Mouse (Mus musculus) liver, embryonic 11.5 days (tissue): ENCODE results near the gene Hnrnpm. TPM values are rescaled to one million over a fixed set of nuclear protein-coding genes. Genes with fewer than 3 reads are reported as not detected.
"Not testable (repeated sequence)": the region's sequence is repeated elsewhere in the genome, so short reads cannot be mapped to it uniquely, and the experiment has no call there.

Experiments
- ATAC-seq: fragments of 200-750 bp; cut with Nextera tagmentation; replicated peaks from 2 replicates; pipeline ENCODE4 v1.8.0; 2017; ENCODE audit warnings: moderate number of reproducible peaks, mild to moderate bottlenecking, moderate TSS enrichment, moderate library complexity; ENCODE audit not compliant: low FRiP score
- DNase-seq: peaks from one replicate; pipeline ENCODE4 v3.0.0-alpha.2; 2017; ENCODE audit warnings: low spot score
- H3K27ac ChIP-seq: fragments of 300-500 bp; sonication (generic); 2 replicates; pipeline ENCODE4 v1.5.1; 2014; ENCODE audit warnings: mild to moderate bottlenecking, low read depth, low read length, control low read depth
- H3K27me3 ChIP-seq: fragments of 300-500 bp; sonication (generic); replicated peaks from 2 replicates; pipeline ENCODE4 v1.6.1; 2014; ENCODE audit warnings: low read length, mixed read lengths; ENCODE audit not compliant: control insufficient read depth, insufficient read depth
- H3K36me3 ChIP-seq: fragments of 300-500 bp; sonication (generic); 2 replicates; pipeline ENCODE4 v1.6.1; 2014; ENCODE audit warnings: mild to moderate bottlenecking, low read length, moderate library complexity, mixed read lengths; ENCODE audit not compliant: control insufficient read depth, insufficient read depth
- H3K4me1 ChIP-seq: fragments of 300-500 bp; sonication (generic); replicated peaks from 2 replicates; pipeline ENCODE4 v1.6.1; 2014; ENCODE audit warnings: low read length, mixed read lengths; ENCODE audit not compliant: control insufficient read depth, insufficient read depth
- H3K4me2 ChIP-seq: fragments of 300-500 bp; sonication (generic); 2 replicates; pipeline ENCODE4 v1.6.1; 2014; ENCODE audit warnings: mild to moderate bottlenecking, control low read depth, moderate library complexity
- H3K4me3 ChIP-seq: fragments of 300-500 bp; sonication (generic); 2 replicates; pipeline ENCODE4 v1.5.1; 2014; ENCODE audit warnings: low read depth, low read length, control low read depth
- H3K9ac ChIP-seq: fragments of 300-500 bp; sonication (generic); 2 replicates; pipeline ENCODE4 v1.6.1; 2014; ENCODE audit warnings: low read depth, low read length, control low read depth
- H3K9me3 ChIP-seq: fragments of 300-500 bp; sonication (generic); 2 replicates; pipeline ENCODE4 v1.6.1; 2016; ENCODE audit warnings: low read length, inconsistent platforms, mixed read lengths; ENCODE audit not compliant: control insufficient read depth
- WGBS: fragments of 180-500 bp; shearing (Covaris S2); extraction: QIAGEN DNeasy Blood & Tissue Kit; methylation state at CpG from one replicate; pipeline ENCODE4 v1.1.7; 2014; 5-methylcytosine and 5-hydroxymethylcytosine counted together
- polyA plus RNA-seq: library from polyadenylated mRNA; unstranded; fragments of >200 nt; fragmentation: Nextera tagmentation; extraction: Ambion mirVana; gene quantifications from 2 replicates; pipeline ENCODE4 v1.2.1, GENCODE M21; 2014

The Hnrnpm gene
- 410 and 431 TPM in 2 replicates for polyA plus RNA-seq

- H3K4me1 ChIP-seq: peaks cover 31% of the 10 kb centered on the region
- peak within 1 kb of the TSS; percentile 83 for H3K4me3 ChIP-seq
- WGBS: 74% methylated on average over 1 of the region's 1 CpGs
- DNase-seq (no peak), ATAC-seq (no peak)
- peaks cover 6% of the 10 kb centered on the region; the same call in 1 of the 2 replicates for H3K36me3 ChIP-seq
- no peaks in the 10 kb centered on the region for H3K9me3 ChIP-seq
- peak within 1 kb of the TSS; percentile 36 for H3K27ac ChIP-seq
- H3K9ac ChIP-seq: peak within 1 kb of the TSS; percentile 98
- H3K27me3 ChIP-seq: no peaks in the 10 kb centered on the region
- H3K4me2 ChIP-seq: peak within 1 kb of the TSS; percentile 86
Observed at GRCm38 (mm10) chr17:33686760-33687159, at the start of gene Hnrnpm. Gene Hnrnpm (minus strand): TSS chr17:33686860.

GRCm38 (mm10) chr17:33733526-33733925 lies 46.9 kb upstream of the Hnrnpm start:
- not testable (repeated sequence) for DNase-seq, H3K27me3 ChIP-seq, H3K9ac ChIP-seq, H3K9me3 ChIP-seq, ATAC-seq, H3K4me3 ChIP-seq, H3K4me2 ChIP-seq, H3K4me1 ChIP-seq, H3K27ac ChIP-seq, H3K36me3 ChIP-seq
- 52% methylated on average over 10 of the region's 10 CpGs for WGBS

- not testable (repeated sequence) for H3K4me3 ChIP-seq, H3K4me2 ChIP-seq, H3K9ac ChIP-seq, H3K27ac ChIP-seq, H3K27me3 ChIP-seq, H3K9me3 ChIP-seq, H3K36me3 ChIP-seq, ATAC-seq, H3K4me1 ChIP-seq
- 62% methylated on average over 9 of the region's 9 CpGs for WGBS
- peak; percentile 26 for DNase-seq
Observed at GRCm38 (mm10) chr17:33732556-33733083, 46.0 kb upstream of the Hnrnpm start.

DNA sequence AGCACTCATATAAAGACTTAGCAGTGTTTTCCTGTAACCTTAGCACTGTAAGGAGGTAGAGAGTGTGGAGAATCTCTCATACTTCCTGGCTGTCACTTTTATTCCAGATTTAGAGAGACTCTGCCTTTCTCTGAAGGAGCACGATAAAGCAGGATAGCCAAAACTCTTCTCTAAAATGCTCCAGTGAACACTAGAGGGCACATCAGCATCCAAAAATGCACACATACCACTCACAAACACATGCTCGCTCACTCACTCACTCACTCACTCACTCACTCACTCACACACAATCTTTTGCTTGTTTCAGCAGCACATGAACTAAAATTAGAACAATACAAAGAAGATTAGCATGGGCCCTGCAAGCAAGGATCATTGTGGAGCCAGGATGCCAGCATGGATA lies 42.6 kb upstream of the Hnrnpm start:
- no peaks in the 10 kb centered on the region for H3K27me3 ChIP-seq
- ATAC-seq (no peak), DNase-seq (no peak)
- no peaks in the 10 kb centered on the region for H3K36me3 ChIP-seq
- H3K9ac ChIP-seq: no peak overlapping the region
- H3K4me2 ChIP-seq: no peak overlapping the region
- H3K4me1 ChIP-seq: no peaks in the 10 kb centered on the region
- 67% methylated on average over 2 of the region's 2 CpGs for WGBS
- no peak overlapping the region for H3K27ac ChIP-seq
- H3K9me3 ChIP-seq: no peaks in the 10 kb centered on the region
- H3K4me3 ChIP-seq: no peak overlapping the region

DNA sequence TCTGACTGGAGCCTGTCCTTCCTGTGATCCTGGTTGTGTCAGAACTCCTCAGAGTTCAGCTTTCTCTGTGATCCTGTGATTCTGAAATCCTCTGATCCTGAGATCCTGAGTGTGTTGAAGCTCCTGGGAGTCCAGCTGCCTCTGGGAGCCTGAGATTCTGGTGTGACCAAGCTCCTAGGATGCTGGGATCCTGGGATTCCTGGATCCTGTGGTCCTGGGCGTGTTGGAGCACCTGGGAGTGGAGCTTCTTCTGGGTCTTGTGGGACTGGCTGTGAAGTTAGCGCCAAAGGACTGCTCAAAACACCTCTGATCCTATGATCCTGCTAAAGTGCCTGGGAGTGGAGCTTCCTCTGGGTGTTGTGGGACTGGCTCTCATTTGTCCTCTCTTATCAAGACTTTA lies 41.7 kb upstream of the Hnrnpm start:
- Histone ChIP-seq H3K4me2 (no peak overlapping the region), H3K36me3 (no peaks in the 10 kb centered on the region), H3K27me3 (no peaks in the 10 kb centered on the region), H3K9me3 (no peaks in the 10 kb centered on the region), H3K9ac (no peak overlapping the region), H3K4me1 (no peaks in the 10 kb centered on the region), H3K27ac (no peak overlapping the region), H3K4me3 (no peak overlapping the region)
- ATAC-seq (no peak), DNase-seq (peak; percentile 23)
- 69% methylated on average over 2 of the region's 2 CpGs for WGBS

DNA sequence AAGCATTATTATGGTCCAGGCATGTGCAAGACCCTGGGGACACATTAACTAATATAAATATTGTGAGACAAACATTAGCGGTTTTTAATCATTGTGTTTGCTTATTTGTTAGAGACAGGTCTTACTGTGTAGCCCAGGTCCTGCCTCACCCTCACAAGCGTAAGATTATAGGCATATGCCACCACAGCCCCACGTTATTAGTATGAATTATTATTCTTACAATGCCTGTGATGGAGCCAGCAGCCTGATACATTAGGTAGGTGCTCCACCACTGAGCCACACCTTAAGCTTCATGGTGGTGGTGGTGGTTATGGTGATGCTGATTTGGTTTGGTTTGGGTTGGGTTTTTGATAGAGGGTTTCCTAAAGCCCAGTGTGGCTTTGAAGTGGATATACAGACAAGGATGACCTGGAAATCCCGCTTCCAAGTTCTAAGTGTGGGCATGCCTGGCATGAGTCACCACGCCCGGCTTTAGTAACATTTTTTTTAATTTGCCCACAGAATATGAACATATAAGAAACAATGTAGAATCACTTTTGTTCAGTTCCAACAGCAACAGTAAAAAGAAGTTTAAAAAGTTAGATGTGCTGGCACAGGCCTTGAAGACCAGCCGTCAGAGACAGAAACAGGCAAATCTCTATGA lies 33.2 kb upstream of the Hnrnpm start:
- WGBS: 90% methylated on average over 7 of the region's 7 CpGs
- no peak for ATAC-seq
- no peak overlapping the region for H3K4me3 ChIP-seq

GRCm38 (mm10) chr17:33718944-33719725 lies 32.5 kb upstream of the Hnrnpm start:
- DNase-seq (no peak), ATAC-seq (no peak)
- no peaks in the 10 kb centered on the region for H3K36me3 ChIP-seq
- no peak overlapping the region for H3K4me3 ChIP-seq
- no peaks in the 10 kb centered on the region for H3K9me3 ChIP-seq
- no peak overlapping the region for H3K9ac ChIP-seq
- peak overlapping the region; percentile 5; the same call in 1 of the 2 replicates for H3K4me2 ChIP-seq
- H3K27ac ChIP-seq: no peak overlapping the region
- no peaks in the 10 kb centered on the region for H3K27me3 ChIP-seq
- H3K4me1 ChIP-seq: peaks cover 26% of the 10 kb centered on the region
- 43% methylated on average over 10 of the region's 10 CpGs for WGBS

More for the DNA sequence above, 33.2 kb upstream of the Hnrnpm start:
- Histone ChIP-seq H3K9me3 (no peaks in the 10 kb centered on the region), H3K4me2 (no peak overlapping the region), H3K27me3 (no peaks in the 10 kb centered on the region), H3K36me3 (no peaks in the 10 kb centered on the region), H3K4me1 (peaks cover 19% of the 10 kb centered on the region; the same call in 1 of the 2 replicates), H3K9ac (no peak overlapping the region), H3K27ac (no peak overlapping the region)
- no peak for DNase-seq

GRCm38 (mm10) chr17:33718384-33718881 lies 31.8 kb upstream of the Hnrnpm start, which contains the start of gene March2:
Gene March2 (minus strand): TSS chr17:33718670.
- WGBS: under 1% methylated on average over 46 of the region's 46 CpGs
- DNase-seq (peak; percentile 98), ATAC-seq (peak; percentile 98)
- H3K4me1 ChIP-seq: peaks cover 31% of the 10 kb centered on the region
- peak within 1 kb of the TSS; percentile 83 for H3K4me2 ChIP-seq
- peak within 1 kb of the TSS; percentile 75 for H3K27ac ChIP-seq
- H3K36me3 ChIP-seq: no peaks in the 10 kb centered on the region
- H3K9me3 ChIP-seq: no peaks in the 10 kb centered on the region
- peak within 1 kb of the TSS; percentile 90 for H3K9ac ChIP-seq
- peak within 1 kb of the TSS; percentile 84 for H3K4me3 ChIP-seq
- no peaks in the 10 kb centered on the region for H3K27me3 ChIP-seq
